Mouse (Mus musculus): ENCODE measurements around the gene Sprr2a2. TPM values are rescaled to one million over a fixed set of nuclear protein-coding genes. Genes with fewer than 3 reads are reported as not detected.

The Sprr2a2 gene
- polyA plus RNA-seq (2017; shearing (Covaris generic)), result not detected

DNA sequence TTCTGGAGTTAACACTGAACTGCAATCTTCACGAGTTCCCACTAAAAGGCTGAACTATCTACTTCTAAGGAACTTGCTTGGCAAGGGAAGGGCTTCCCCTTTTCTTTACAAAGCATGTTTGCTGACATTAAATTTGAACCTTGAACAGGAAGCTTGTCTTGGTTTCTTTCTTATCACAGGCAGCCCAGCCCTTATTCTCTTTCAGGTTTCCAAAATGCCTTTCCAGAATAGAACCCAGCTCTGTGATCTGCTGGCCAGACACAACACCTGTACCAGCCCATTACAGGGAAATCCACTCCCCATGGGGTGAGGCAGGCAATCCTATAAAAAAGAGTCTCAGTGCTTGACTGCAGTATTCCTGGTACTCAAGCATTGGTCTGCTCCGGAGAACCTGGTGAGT lies at the start of gene Sprr2a2, which contains the start of gene Sprr2a1:
Gene Sprr2a2, plus strand, starts transcription at position 352 of the 400 bp plus-strand sequence.
Gene Sprr2a1, plus strand, starts transcription at position 231 of the 400 bp plus-strand sequence.

DNA sequence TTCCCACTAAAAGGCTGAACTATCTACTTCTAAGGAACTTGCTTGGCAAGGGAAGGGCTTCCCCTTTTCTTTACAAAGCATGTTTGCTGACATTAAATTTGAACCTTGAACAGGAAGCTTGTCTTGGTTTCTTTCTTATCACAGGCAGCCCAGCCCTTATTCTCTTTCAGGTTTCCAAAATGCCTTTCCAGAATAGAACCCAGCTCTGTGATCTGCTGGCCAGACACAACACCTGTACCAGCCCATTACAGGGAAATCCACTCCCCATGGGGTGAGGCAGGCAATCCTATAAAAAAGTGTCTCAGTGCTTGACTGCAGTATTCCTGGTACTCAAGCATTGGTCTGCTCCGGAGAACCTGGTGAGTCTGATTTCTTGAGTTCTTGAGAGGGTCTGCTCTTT lies 69.4 kb downstream of the Sprr2a2 start, which contains the start of gene Sprr2a3:
Gene Sprr2a3, plus strand, starts transcription at position 317 of the 400 bp plus-strand sequence.

Other genes starting within 250 kb of the Sprr2a2 start
- gene Pglyrp3, start 201.3 kb upstream of the Sprr2a2 start, polyA plus RNA-seq (2017; shearing (Covaris generic)), result not detected
- not detected for gene Lor, start 132.8 kb upstream of the Sprr2a2 start, polyA plus RNA-seq (2017; shearing (Covaris generic))
- gene Prr9, start 92.0 kb upstream of the Sprr2a2 start, polyA plus RNA-seq (2017; shearing (Covaris generic)), result not detected
- gene Lelp1, start 73.2 kb upstream of the Sprr2a2 start, polyA plus RNA-seq (2017; shearing (Covaris generic)), result not detected
- not detected for gene Sprr2a1, start 121 bp upstream of the Sprr2a2 start, polyA plus RNA-seq (2017; shearing (Covaris generic))
- gene Sprr2a3, start 69.5 kb downstream of the Sprr2a2 start, polyA plus RNA-seq (2017; shearing (Covaris generic)), result not detected
- not detected for gene Sprr2b, start 100.7 kb downstream of the Sprr2a2 start, polyA plus RNA-seq (2017; shearing (Covaris generic))
- gene Sprr2d, start 123.2 kb downstream of the Sprr2a2 start, polyA plus RNA-seq (2017; shearing (Covaris generic)), result not detected
- gene Sprr2e, start 136.2 kb downstream of the Sprr2a2 start, polyA plus RNA-seq (2017; shearing (Covaris generic)), result not detected
- not detected for gene Sprr2f, start 149.3 kb downstream of the Sprr2a2 start, polyA plus RNA-seq (2017; shearing (Covaris generic))
- gene Sprr2h, start 169.8 kb downstream of the Sprr2a2 start, polyA plus RNA-seq (2017; shearing (Covaris generic)), result not detected
- gene Sprr2i, start 192.1 kb downstream of the Sprr2a2 start, polyA plus RNA-seq (2017; shearing (Covaris generic)), result not detected
- gene Sprr2j-ps, start 202.2 kb downstream of the Sprr2a2 start, polyA plus RNA-seq (2017; shearing (Covaris generic)), result not detected
- gene Gm9774, start 213.5 kb downstream of the Sprr2a2 start, polyA plus RNA-seq (2017; shearing (Covaris generic)), result 24.6 TPM
- not detected for gene Sprr2k, start 216.7 kb downstream of the Sprr2a2 start, polyA plus RNA-seq (2017; shearing (Covaris generic))
- not detected for gene Sprr1b, start 222.9 kb downstream of the Sprr2a2 start, polyA plus RNA-seq (2017; shearing (Covaris generic))
- gene Sprr3, start 242.8 kb downstream of the Sprr2a2 start, polyA plus RNA-seq (2017; shearing (Covaris generic)), result not detected